Mouse (Mus musculus) liver, embryonic 16.5 days (tissue): Measurements from ENCODE around the gene Slc12a5. TPM values are rescaled to one million over a fixed set of nuclear protein-coding genes. Genes with fewer than 3 reads are reported as not detected.

Experiments
- ATAC-seq: fragments of 200-750 bp; cut with Nextera tagmentation; 2 replicates; pipeline ENCODE4 v1.8.0; 2017; ENCODE audit warnings: low read depth, mild to moderate bottlenecking, moderate number of reproducible peaks, moderate library complexity
- H3K27ac ChIP-seq: fragments of 300-500 bp; sonication (generic); 2 replicates; pipeline ENCODE4 v1.5.1; 2014; ENCODE audit warnings: mild to moderate bottlenecking, low read length
- H3K27me3 ChIP-seq: fragments of 300-500 bp; sonication (generic); 2 replicates; pipeline ENCODE4 v1.6.1; 2014; ENCODE audit warnings: low read depth, low read length, mixed read lengths; ENCODE audit not compliant: control insufficient read depth, insufficient read depth
- H3K36me3 ChIP-seq: fragments of 300-500 bp; sonication (generic); 2 replicates; pipeline ENCODE4 v1.6.1; 2014; ENCODE audit warnings: mild to moderate bottlenecking; ENCODE audit not compliant: control insufficient read depth, insufficient read depth
- H3K4me1 ChIP-seq: fragments of 300-500 bp; sonication (generic); 2 replicates; pipeline ENCODE4 v1.6.1; 2014; ENCODE audit warnings: low read depth, low read length, mixed read lengths; ENCODE audit not compliant: control insufficient read depth
- H3K4me2 ChIP-seq: fragments of 300-500 bp; sonication (generic); 2 replicates; pipeline ENCODE4 v1.6.1; 2014; ENCODE audit warnings: low read depth, low read length, mixed read lengths
- H3K4me3 ChIP-seq: fragments of 300-500 bp; sonication (generic); 2 replicates; pipeline ENCODE4 v1.5.1; 2014; ENCODE audit warnings: low read depth, mild to moderate bottlenecking, low read length
- H3K9ac ChIP-seq: fragments of 300-500 bp; sonication (generic); 2 replicates; pipeline ENCODE4 v1.6.1; 2014; ENCODE audit warnings: low read depth, low read length
- H3K9me3 ChIP-seq: fragments of 300-500 bp; sonication (generic); replicated peaks from 2 replicates; pipeline ENCODE4 v1.6.1; 2016; ENCODE audit warnings: low read length; ENCODE audit not compliant: control insufficient read depth
- WGBS: fragments of 180-500 bp; shearing (Covaris S2); extraction: QIAGEN DNeasy Blood & Tissue Kit; methylation state at CpG from one replicate; pipeline ENCODE4 v1.1.7; 2014; ENCODE audit not compliant: insufficient replicate concordance; 5-methylcytosine and 5-hydroxymethylcytosine counted together
- polyA plus RNA-seq: library from polyadenylated mRNA; unstranded; fragments of >200 nt; fragmentation: Nextera tagmentation; extraction: Ambion mirVana; gene quantifications from 2 replicates; pipeline ENCODE4 v1.2.1, GENCODE M21; 2015

Slc12a5 gene
- polyA plus RNA-seq, 1 experiment from 2014 or later: 0.13 TPM

- Histone ChIP-seq H3K27ac (no peak overlapping the region), H3K4me3 (no peak overlapping the region), H3K36me3 (no peaks in the 10 kb centered on the region), H3K4me1 (no peaks in the 10 kb centered on the region), H3K27me3 (peaks cover 3% of the 10 kb centered on the region; the same call in 1 of the 2 replicates), H3K9me3 (no peaks in the 10 kb centered on the region), H3K9ac (no peak overlapping the region), H3K4me2 (no peak overlapping the region)
- 30% methylated on average over 2 of the region's 2 CpGs for WGBS
- ATAC-seq: no peak
These were observed 83.1 kb downstream of the Slc12a5 start for GRCm38 (mm10) chr2:165043729-165044128.

- Histone ChIP-seq H3K4me3 (no peak overlapping the region), H3K27me3 (no peaks in the 10 kb centered on the region), H3K9ac (no peak overlapping the region), H3K4me2 (no peak overlapping the region), H3K4me1 (no peaks in the 10 kb centered on the region), H3K36me3 (no peaks in the 10 kb centered on the region), H3K27ac (no peak overlapping the region), H3K9me3 (no peaks in the 10 kb centered on the region)
- 60% methylated on average over 5 of the region's 5 CpGs for WGBS
- ATAC-seq: no peak
These were observed 88.4 kb downstream of the Slc12a5 start for GRCm38 (mm10) chr2:165049044-165049443.

Other genes starting within 250 kb of the Slc12a5 start
- not detected in 2 replicates for gene Spint5, start 245.5 kb upstream of the Slc12a5 start, polyA plus RNA-seq
- 1.5 and 1.7 TPM in 2 replicates for gene Wfdc3, start 214.9 kb upstream of the Slc12a5 start, polyA plus RNA-seq
- 40.1 and 43.1 TPM in 2 replicates for gene Dnttip1, start 214.8 kb upstream of the Slc12a5 start, polyA plus RNA-seq
- 632 and 661 TPM in 2 replicates for gene Ube2c, start 190.9 kb upstream of the Slc12a5 start, polyA plus RNA-seq
- 29.4 and 67.5 TPM in 2 replicates for gene Tnnc2, start 180.8 kb upstream of the Slc12a5 start, polyA plus RNA-seq
- gene Snx21, start 175.0 kb upstream of the Slc12a5 start, polyA plus RNA-seq: 9.4 and 12.1 TPM in 2 replicates
- 19.8 and 20.6 TPM in 2 replicates for gene Acot8, start 155.9 kb upstream of the Slc12a5 start, polyA plus RNA-seq
- gene Zswim3, start 155.7 kb upstream of the Slc12a5 start, polyA plus RNA-seq: 4.3 TPM in 2 replicates
- 3.4 and 4.1 TPM in 2 replicates for gene Zswim1, start 138.1 kb upstream of the Slc12a5 start, polyA plus RNA-seq
- gene Spata25, start 132.3 kb upstream of the Slc12a5 start, polyA plus RNA-seq: not detected in 2 replicates
- gene Ctsa, start 127.9 kb upstream of the Slc12a5 start, polyA plus RNA-seq: 90.7 and 92.5 TPM in 2 replicates
- gene Neurl2, start 127.3 kb upstream of the Slc12a5 start, polyA plus RNA-seq: 1.7 and 2.5 TPM in 2 replicates
- 23.1 and 27.4 TPM in 2 replicates for gene Pltp, start 103.1 kb upstream of the Slc12a5 start, polyA plus RNA-seq
- gene Pcif1, start 81.5 kb upstream of the Slc12a5 start, polyA plus RNA-seq: 36.8 and 38.2 TPM in 2 replicates
- 5.9 and 6.8 TPM in 2 replicates for gene Zfp335, start 49.0 kb upstream of the Slc12a5 start, polyA plus RNA-seq
- 8.9 and 13.0 TPM in 2 replicates for gene Mmp9, start 20.0 kb upstream of the Slc12a5 start, polyA plus RNA-seq
- 14.2 and 15.3 TPM in 2 replicates for gene Ncoa5, start 74.1 kb downstream of the Slc12a5 start, polyA plus RNA-seq
- gene Cd40, start 94.8 kb downstream of the Slc12a5 start, polyA plus RNA-seq: 2.6 and 3.0 TPM in 2 replicates
- not detected in 2 replicates for gene 1700025C18Rik, start 129.9 kb downstream of the Slc12a5 start, polyA plus RNA-seq